Comparison of ENCODE assay signal across 10 mouse cellular contexts in the genomic region with DNA sequence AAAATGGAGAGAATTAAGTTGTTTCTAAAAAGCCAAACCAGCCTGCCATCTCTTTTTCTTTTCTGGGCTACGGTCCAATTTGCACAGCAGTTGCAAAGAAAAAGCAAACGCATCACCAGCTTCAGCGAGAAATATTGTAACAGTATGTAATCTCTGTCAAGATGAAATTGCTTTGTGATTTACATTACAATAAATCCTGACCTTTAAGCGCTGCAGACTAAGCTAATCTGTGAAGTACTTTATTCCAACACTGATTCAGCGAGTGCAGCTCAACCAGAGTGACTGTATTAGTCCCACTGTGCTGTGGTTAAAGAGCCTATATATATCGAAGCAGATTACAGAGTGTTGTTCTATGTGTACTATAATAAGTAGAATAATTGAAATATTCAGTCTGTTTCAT. TPM values are rescaled to one million over a fixed set of nuclear protein-coding genes. Genes with fewer than 3 reads are reported as not detected.
DNase-seq lines count a peak whose midpoint lies in the region; ATAC-seq and TF ChIP-seq lines count a peak whose summit lies in the region.
"Had no signal": no experiment of that assay in that cellular context is flagged by ENCODE, and none has a peak within 500 bp of the region (broad histone marks: within the 10 kb centered on the region; RNA-seq: fewer than 3 reads in every experiment).

No protein-coding gene starts in this region.

- TF ChIP-seq EP300 in heart, adult 2 months (IDR thresholded peaks at IDR 0.05; ENCODE audit: insufficient read depth, low read depth, low read length) = no peak

- TF ChIP-seq CTCF in heart, adult 2 months (IDR thresholded peaks at IDR 0.05) = no peak

- H3K79me2 ChIP-seq in heart, adult 2 months (replicated peaks; ENCODE audit: control insufficient read depth, insufficient read depth, low read length) = no peaks in the 10 kb centered on the region

- H3K9me3 ChIP-seq in hindbrain, embryonic 14.5 days (ENCODE audit: control insufficient read depth, low read length) = no peaks in the 10 kb centered on the region
- no peaks in the 10 kb centered on the region for H3K9me3 ChIP-seq in hindbrain, embryonic 10.5 days
- H3K9me3 ChIP-seq in neural tube, embryonic 13.5 days = no peaks in the 10 kb centered on the region
- H3K9me3 ChIP-seq in liver, embryonic 11.5 days (ENCODE audit: control insufficient read depth, low read length) = no peaks in the 10 kb centered on the region
- H3K9me3 ChIP-seq: embryonic facial prominence, embryonic 13.5 days had no signal

- peak; percentile 69 for ATAC-seq in hindbrain, embryonic 14.5 days (ENCODE audit: low FRiP score)
- ATAC-seq in neural tube, embryonic 13.5 days (ENCODE audit: low read depth) = peak; percentile 88
- no peak for ATAC-seq in liver, embryonic 11.5 days (replicated peaks; ENCODE audit: low FRiP score)
- ATAC-seq: inflammation-experienced regulatory T-cells, adult 6 months had no signal

- WGBS in hindbrain, embryonic 14.5 days = 36% methylated on average over 6 of the region's 6 CpGs
- 89% methylated on average over 6 of the region's 6 CpGs for WGBS in hindbrain, embryonic 10.5 days
- 48% methylated on average over 6 of the region's 6 CpGs for WGBS in neural tube, embryonic 13.5 days
- WGBS in liver, embryonic 11.5 days = 80% methylated on average over 6 of the region's 6 CpGs
- 66% methylated on average over 6 of the region's 6 CpGs for WGBS in heart, adult 2 months

- no peak overlapping the region for H3K4me3 ChIP-seq in hindbrain, embryonic 14.5 days (replicated peaks; ENCODE audit: low read length)
- H3K4me3 ChIP-seq in hindbrain, embryonic 10.5 days = no peak overlapping the region
- no peak overlapping the region for H3K4me3 ChIP-seq in neural tube, embryonic 13.5 days
- H3K4me3 ChIP-seq in liver, embryonic 11.5 days (ENCODE audit: low read depth, low read length) = no peak overlapping the region
- H3K4me3 ChIP-seq in heart, adult 2 months = no peak overlapping the region
- H3K4me3 ChIP-seq: embryonic facial prominence, embryonic 13.5 days had no signal

- no peak overlapping the region for H3K9ac ChIP-seq in hindbrain, embryonic 14.5 days
- no peak overlapping the region for H3K9ac ChIP-seq in neural tube, embryonic 13.5 days
- H3K9ac ChIP-seq in liver, embryonic 11.5 days (ENCODE audit: low read depth, low read length) = no peak overlapping the region
- H3K9ac ChIP-seq in heart, adult 2 months (ENCODE audit: low read depth, low read length) = no peak overlapping the region
- H3K9ac ChIP-seq: embryonic facial prominence, embryonic 13.5 days had no signal

- peak; percentile 60 for DNase-seq in hindbrain, embryonic 14.5 days (ENCODE audit: low spot score)
- no peak for DNase-seq in hindbrain, embryonic 10.5 days (ENCODE audit: low spot score)
- peak; percentile 79 for DNase-seq in brain, embryonic 18.5 days (ENCODE audit: low read depth, low spot score)
- peak; percentile 53 for DNase-seq in layer of hippocampus, adult 9-10 months (ENCODE audit: low spot score)
- DNase-seq in ovary, postnatal 10 days (ENCODE audit: low spot score) = no peak
- DNase-seq in liver, embryonic 11.5 days (ENCODE audit: low spot score) = no peak
- DNase-seq in heart, adult 2 months = no peak

- no peak overlapping the region for H3K27ac ChIP-seq in hindbrain, embryonic 14.5 days
- H3K27ac ChIP-seq in hindbrain, embryonic 10.5 days = no peak overlapping the region
- H3K27ac ChIP-seq in neural tube, embryonic 13.5 days (replicated peaks) = no peak overlapping the region
- no peak overlapping the region for H3K27ac ChIP-seq in liver, embryonic 11.5 days (ENCODE audit: low read depth, low read length)
- no peak overlapping the region for H3K27ac ChIP-seq in heart, adult 2 months
- H3K27ac ChIP-seq: embryonic facial prominence, embryonic 13.5 days had no signal

- H3K27me3 ChIP-seq in hindbrain, embryonic 14.5 days (ENCODE audit: control insufficient read depth, insufficient read depth, low read length) = no peaks in the 10 kb centered on the region
- H3K27me3 ChIP-seq in hindbrain, embryonic 10.5 days (ENCODE audit: insufficient read depth, poor library complexity, severe bottlenecking) = no peaks in the 10 kb centered on the region
- H3K27me3 ChIP-seq in neural tube, embryonic 13.5 days = no peaks in the 10 kb centered on the region
- no peaks in the 10 kb centered on the region for H3K27me3 ChIP-seq in liver, embryonic 11.5 days (replicated peaks; ENCODE audit: control insufficient read depth, insufficient read depth, low read length)
- H3K27me3 ChIP-seq in heart, adult 2 months (ENCODE audit: control insufficient read depth, insufficient read depth, low read length) = no peaks in the 10 kb centered on the region
- H3K27me3 ChIP-seq: embryonic facial prominence, embryonic 13.5 days had no signal

- intact Hi-C loops in heart, adult 2 months (cut with DNase I) = no loop called here

- no peaks in the 10 kb centered on the region for H3K36me3 ChIP-seq in hindbrain, embryonic 14.5 days (replicated peaks; ENCODE audit: control insufficient read depth, insufficient read depth)
- no peaks in the 10 kb centered on the region for H3K36me3 ChIP-seq in hindbrain, embryonic 10.5 days
- no peaks in the 10 kb centered on the region for H3K36me3 ChIP-seq in neural tube, embryonic 13.5 days
- H3K36me3 ChIP-seq in liver, embryonic 11.5 days (ENCODE audit: control insufficient read depth, insufficient read depth, low read length) = no peaks in the 10 kb centered on the region
- no peaks in the 10 kb centered on the region for H3K36me3 ChIP-seq in heart, adult 2 months (ENCODE audit: control insufficient read depth, insufficient read depth, low read length)
- H3K36me3 ChIP-seq: embryonic facial prominence, embryonic 13.5 days had no signal

- H3K4me2 ChIP-seq in hindbrain, embryonic 14.5 days (replicated peaks) = no peak overlapping the region
- no peak overlapping the region for H3K4me2 ChIP-seq in neural tube, embryonic 13.5 days
- no peak overlapping the region for H3K4me2 ChIP-seq in liver, embryonic 11.5 days
- H3K4me2 ChIP-seq: embryonic facial prominence, embryonic 13.5 days had no signal

- no peaks in the 10 kb centered on the region; the same call in 1 of the 2 replicates for H3K4me1 ChIP-seq in hindbrain, embryonic 14.5 days (replicated peaks; ENCODE audit: control insufficient read depth, insufficient read depth, low read length)
- H3K4me1 ChIP-seq in hindbrain, embryonic 10.5 days (replicated peaks) = no peaks in the 10 kb centered on the region
- peaks cover 6% of the 10 kb centered on the region; the same call in 1 of the 2 replicates for H3K4me1 ChIP-seq in neural tube, embryonic 13.5 days (replicated peaks)
- no peaks in the 10 kb centered on the region for H3K4me1 ChIP-seq in liver, embryonic 11.5 days (replicated peaks; ENCODE audit: control insufficient read depth, insufficient read depth, low read length)
- no peaks in the 10 kb centered on the region for H3K4me1 ChIP-seq in heart, adult 2 months (ENCODE audit: control insufficient read depth, insufficient read depth, low read length)
- H3K4me1 ChIP-seq: embryonic facial prominence, embryonic 13.5 days had no signal

- no peak for TF ChIP-seq POLR2A in heart, adult 2 months (IDR thresholded peaks at IDR 0.05; ENCODE audit: insufficient read depth, low read depth, low read length)

RNA-seq across cellular contexts. Expression of a gene that starts 45.6 kb away (rescaled TPM):
- 232 and 250 TPM in 2 replicates for polyA plus RNA-seq in hindbrain, embryonic 14.5 days (2014; fragmentation: Nextera tagmentation; extraction: Ambion mirVana)
- polyA plus RNA-seq in hindbrain, embryonic 10.5 days (2016; fragmentation: Nextera tagmentation; extraction: Ambion mirVana) = 194 and 228 TPM in 2 replicates
- 231 and 259 TPM in 2 replicates for polyA plus RNA-seq in neural tube, embryonic 13.5 days (2015; fragmentation: Nextera tagmentation; extraction: Ambion mirVana)
- 247 and 270 TPM in 2 replicates for polyA plus RNA-seq in liver, embryonic 11.5 days (2014; fragmentation: Nextera tagmentation; extraction: Ambion mirVana)
- 10 to 100 TPM; 52.0 to 53.0 TPM for total RNA-seq in heart, adult 2 months (2021)
- 5.0 and 12.9 TPM in 2 replicates for polyA plus RNA-seq in heart, adult 2 months (2012; rRNA removed)

Comparison
In these comparisons a context has a peak if more than half of its experiments do, and no peak if none do; other contexts are left out.
1. DNase-seq: peak in hindbrain, embryonic 14.5 days (single experiment), brain, embryonic 18.5 days (single experiment) and layer of hippocampus, adult 9-10 months (single experiment); none in hindbrain, embryonic 10.5 days (single experiment), ovary, postnatal 10 days (single experiment), liver, embryonic 11.5 days (single experiment) and heart, adult 2 months (0 of 2).
2. RNA of a gene that starts 45.6 kb away (polyA plus RNA-seq): 247 to 270 TPM in liver, embryonic 11.5 days, 231 to 259 TPM in neural tube, embryonic 13.5 days, 232 to 250 TPM in hindbrain, embryonic 14.5 days and 194 to 228 TPM in hindbrain, embryonic 10.5 days; 5.0 to 12.9 TPM in heart, adult 2 months; every median in the first group is over 10 times any median in the second.